Mouse (Mus musculus) liver, embryonic 14.5 days (tissue): ENCODE measurements at regions not wholly inside any gene's neighbourhood (a gene's known extent, or its start where the extent isn't known, plus 50 kb on each side); places are given as distances from the start of the nearest gene placed in this dataset.

Experiments used
- CTCF ChIP-seq: IDR thresholded peaks from 2 replicates; pipeline ENCODE4 v1.5.1; 2016; ENCODE audit warnings: antibody characterized with exemption, low read depth, control low read depth
- EP300 ChIP-seq: IDR thresholded peaks from 2 replicates; pipeline ENCODE4 v1.6.1; 2016; ENCODE audit warnings: antibody characterized with exemption, low read depth

DNA sequence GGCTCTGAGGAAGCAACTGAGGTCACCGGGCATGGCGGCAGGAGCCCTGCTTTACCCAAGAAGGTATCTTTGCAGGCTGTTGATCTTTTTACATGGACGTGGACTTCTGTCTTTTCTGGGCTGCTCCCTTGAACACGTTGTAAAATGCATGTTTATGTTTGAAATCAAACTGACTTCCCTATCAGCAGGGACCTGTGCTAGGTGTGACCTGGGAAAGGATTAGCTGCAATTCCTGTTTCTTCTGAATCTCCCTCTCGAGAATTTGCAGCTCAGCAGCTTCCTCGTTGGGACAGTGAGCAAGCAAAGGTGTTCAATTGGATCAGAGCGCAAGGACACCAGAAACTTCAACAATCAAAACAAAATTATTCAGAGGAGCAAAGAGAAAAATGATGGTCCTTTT is 243.6 kb downstream of the Ikzf2 start:
- no peak for TF ChIP-seq CTCF
- no peak for TF ChIP-seq EP300
